Mouse (Mus musculus): Measurements from ENCODE around the gene 9930022D16Rik.

9930022D16Rik gene

DNA sequence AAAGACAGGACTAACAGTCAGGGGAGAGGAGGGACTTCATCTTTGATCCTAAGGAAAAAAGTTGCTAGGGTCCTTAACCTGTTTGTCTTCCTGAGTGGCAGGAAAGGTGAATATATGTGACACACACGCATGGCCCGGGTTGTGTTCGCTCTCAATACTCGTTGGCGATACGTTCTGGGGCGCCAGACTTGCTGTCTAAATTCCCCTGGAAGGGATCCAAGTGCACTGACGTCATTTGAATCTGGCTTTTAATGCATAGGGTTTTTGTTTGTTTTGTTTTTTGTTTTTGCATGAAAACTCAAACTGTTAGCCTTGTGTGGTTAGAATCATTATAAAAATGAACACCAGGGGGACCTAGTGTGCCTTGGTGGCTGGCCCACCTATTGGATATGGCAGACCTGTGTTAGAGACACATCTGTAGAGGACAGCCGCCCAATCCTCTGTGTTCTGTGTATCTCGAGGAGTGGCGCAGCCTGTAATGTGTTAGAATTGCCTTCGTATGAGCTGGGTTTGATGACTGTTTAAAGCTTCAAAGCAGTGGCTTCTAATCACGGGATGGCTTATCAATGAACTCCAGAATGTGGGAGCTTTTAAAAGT is 31.8 kb downstream of the 9930022D16Rik start:
- DNase-seq (ENCODE audit: low read depth, low spot score), result peak; percentile 34

GRCm38 (mm10) chr11:109451169-109451568 is 37.5 kb downstream of the 9930022D16Rik start:
- DNase-seq (ENCODE audit: low read depth, low spot score), result no peak

DNA sequence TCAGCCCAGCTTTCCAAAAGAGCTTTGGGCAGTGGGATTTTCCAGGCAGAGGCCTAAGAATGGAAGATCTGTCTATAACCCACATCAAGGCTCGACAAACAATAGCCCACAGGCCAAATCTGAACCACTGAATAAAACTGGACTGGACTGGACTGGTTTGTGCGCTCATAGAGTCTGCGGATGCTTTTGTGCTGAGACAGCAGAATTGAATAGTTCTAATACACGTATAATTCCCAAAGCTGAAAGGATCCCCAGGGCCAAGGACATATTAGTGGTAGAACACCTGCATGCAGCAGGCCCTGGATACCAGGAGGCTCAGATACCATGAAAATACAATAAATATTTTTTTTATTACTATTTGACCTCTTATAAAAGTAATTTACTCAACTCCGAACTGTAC is 42.5 kb downstream of the 9930022D16Rik start:
- no peak for DNase-seq (ENCODE audit: low read depth, low spot score)

DNA sequence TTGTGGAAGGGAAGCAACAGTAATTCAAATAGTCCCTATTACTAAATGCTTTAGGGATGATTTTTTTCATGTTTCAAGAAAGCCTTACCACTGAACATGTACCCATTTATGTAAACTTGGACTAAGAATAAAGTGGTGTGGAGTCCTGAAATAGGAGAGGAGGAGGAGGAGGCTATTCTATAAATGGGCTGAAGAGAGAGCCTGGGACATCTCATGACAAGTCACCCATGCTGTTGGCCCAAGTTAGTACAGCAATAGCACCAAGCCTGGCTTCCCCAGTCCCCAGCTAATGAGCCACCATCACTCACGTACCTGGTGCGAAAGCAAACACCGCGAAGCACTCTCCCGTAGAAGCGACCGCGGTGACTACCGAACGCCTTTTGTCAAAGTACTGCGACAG is 44.4 kb downstream of the 9930022D16Rik start:
- no peak for DNase-seq (ENCODE audit: low read depth, low spot score)

- DNase-seq (ENCODE audit: low read depth, low spot score), result no peak
Observed at GRCm38 (mm10) chr11:109460586-109460985, 46.9 kb downstream of the 9930022D16Rik start.

GRCm38 (mm10) chr11:109465068-109465467 is 51.4 kb downstream of the 9930022D16Rik start:
- DNase-seq (ENCODE audit: low read depth, low spot score), result no peak

DNA sequence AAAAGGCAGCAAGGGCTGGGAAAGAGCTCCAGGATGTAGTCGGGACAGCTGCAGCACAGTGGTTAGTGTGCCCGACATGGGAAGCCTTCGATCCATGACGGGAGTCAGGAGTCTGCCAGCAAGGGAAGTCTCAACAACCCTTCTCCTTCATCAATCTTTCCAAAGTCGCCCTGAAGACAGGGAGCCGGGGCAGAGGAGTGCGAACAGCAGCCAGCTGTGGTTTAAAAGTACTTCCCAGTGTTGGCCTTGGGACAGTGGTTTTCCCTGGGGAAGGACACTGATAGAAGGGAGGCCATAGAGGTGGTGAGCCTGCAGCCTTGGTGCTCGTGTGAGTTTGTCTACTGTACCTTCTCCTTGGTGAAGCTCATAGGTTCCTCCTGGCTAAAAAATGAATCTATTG is 53.3 kb downstream of the 9930022D16Rik start:
- DNase-seq (ENCODE audit: low read depth, low spot score), result no peak

- no peak for DNase-seq (ENCODE audit: low read depth, low spot score)
Observed at GRCm38 (mm10) chr11:109468133-109468532, 54.4 kb downstream of the 9930022D16Rik start.
